Mouse (Mus musculus): ENCODE measurements at regions not wholly inside any gene's neighbourhood (a gene's known extent, or its start where the extent isn't known, plus 50 kb on each side); places are given as distances from the start of the nearest gene placed in this dataset.

DNA sequence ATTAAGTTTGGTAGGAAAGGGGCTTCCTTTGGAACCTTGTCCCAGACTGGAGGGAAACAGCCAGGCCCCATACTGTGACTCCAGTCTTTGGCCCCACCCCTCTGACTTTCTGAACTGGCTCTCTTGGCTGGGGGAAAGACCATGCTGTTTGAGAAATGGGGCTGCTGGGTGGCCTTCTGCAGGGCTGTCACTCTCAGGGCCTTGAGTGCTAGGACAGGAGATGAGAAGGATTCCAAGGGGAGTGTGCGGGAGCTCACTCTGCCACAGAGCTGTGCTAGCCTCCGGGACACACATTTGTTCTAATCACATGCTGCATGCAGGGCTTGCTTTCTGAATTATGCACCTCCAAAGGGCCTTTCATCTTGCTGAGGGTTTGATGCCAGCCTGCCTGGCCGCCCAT, 124.3 kb upstream of the Lrfn2 start:
- Histone ChIP-seq H3K4me1 (peaks cover 10% of the 10 kb centered on the region), H3K27ac (replicated peaks) (no peak overlapping the region), H3K9me3 (no peaks in the 10 kb centered on the region), H3K27me3 (replicated peaks; ENCODE audit: low read depth, poor library complexity, severe bottlenecking) (no peaks in the 10 kb centered on the region), H3K36me3 (replicated peaks) (no peaks in the 10 kb centered on the region), H3K4me3 (no peak overlapping the region)
- 77% methylated on average over 3 of the region's 3 CpGs for WGBS
- no peak for DNase-seq (ENCODE audit: low spot score)

DNA sequence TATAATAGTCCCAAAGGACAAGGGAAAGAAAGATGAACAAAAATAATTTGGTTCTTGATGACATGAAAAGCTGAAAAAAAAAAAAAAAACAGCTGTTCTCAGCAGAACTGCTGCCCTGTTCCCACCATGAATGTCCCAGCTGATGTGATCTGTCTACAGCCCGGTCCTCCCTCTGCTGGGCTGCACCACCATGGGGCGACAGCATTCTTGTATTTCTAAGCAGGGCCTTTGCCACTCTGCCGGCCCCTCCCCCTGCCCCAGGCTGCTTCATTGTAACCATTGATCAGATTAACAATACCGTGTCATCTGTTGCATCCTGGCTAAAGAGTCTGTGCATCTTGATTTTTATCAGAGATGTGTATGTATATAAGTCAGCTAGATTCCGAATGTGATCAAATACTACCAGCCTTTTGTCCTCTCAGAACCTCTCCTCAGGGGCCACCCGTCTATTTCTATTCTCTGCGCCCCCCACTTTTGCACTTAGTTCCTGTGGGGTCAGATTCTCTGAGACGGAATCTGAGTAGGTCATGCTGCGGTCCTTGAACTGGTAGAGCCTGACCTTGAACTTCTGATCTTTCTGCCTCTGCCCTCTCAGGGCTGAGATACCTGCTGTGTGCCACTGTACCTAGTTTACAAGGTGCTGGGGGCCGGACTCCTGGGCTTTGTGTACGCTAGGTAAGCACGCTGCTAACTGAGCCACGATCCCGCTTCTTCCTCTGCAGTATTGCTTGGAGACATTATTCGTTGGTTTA, 117.2 kb upstream of the Lrfn2 start:
- peak; percentile 27 for DNase-seq (ENCODE audit: low spot score)
- H3K4me3 ChIP-seq = no peak overlapping the region
- no peaks in the 10 kb centered on the region for H3K36me3 ChIP-seq (replicated peaks)
- peaks cover 25% of the 10 kb centered on the region for H3K4me1 ChIP-seq
- no peaks in the 10 kb centered on the region for H3K27me3 ChIP-seq (replicated peaks; ENCODE audit: low read depth, poor library complexity, severe bottlenecking)
- H3K9me3 ChIP-seq = no peaks in the 10 kb centered on the region
- H3K27ac ChIP-seq (replicated peaks) = no peak overlapping the region
- 53% methylated on average over 15 of the region's 15 CpGs for WGBS

DNA sequence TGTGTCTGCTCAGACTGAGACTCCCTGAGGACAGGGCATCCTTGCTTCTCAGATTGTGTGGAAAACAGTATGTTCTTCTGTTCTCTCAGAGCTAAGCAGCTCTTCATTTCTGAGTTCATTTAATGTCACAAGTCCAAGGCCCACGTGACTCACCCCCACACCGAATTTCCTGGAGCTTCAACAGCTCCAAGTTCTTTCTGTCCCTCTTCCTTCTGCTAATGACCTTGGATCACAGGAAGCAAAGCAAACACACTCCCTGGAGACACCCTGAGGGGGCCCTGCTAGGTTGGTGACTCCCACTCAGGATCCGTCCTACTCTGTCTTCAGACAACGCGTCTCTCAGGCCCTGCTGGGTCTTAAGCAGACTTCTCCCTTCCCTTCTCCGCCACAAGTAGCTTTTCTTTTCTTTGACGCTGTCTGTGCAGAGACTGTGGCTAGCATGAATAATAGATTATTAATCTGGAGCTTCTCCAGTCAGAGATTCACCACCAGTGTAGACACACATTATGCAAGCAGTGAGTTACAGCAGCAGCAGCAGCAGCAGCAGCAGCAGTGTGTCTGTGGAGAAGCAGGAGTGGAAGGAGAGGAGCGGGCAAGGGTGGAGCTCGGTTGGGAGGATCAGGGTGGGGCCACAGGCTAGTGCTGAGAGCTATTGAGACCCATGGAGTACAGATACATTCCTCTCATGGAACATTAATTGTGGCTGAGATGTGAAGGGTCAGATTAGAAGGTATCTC, 115.4 kb upstream of the Lrfn2 start:
- no peak for DNase-seq (ENCODE audit: low spot score)
- Histone ChIP-seq H3K4me3 (no peak overlapping the region), H3K27me3 (replicated peaks; ENCODE audit: low read depth, poor library complexity, severe bottlenecking) (no peaks in the 10 kb centered on the region), H3K4me1 (peaks cover 28% of the 10 kb centered on the region), H3K36me3 (replicated peaks) (no peaks in the 10 kb centered on the region), H3K9me3 (no peaks in the 10 kb centered on the region), H3K27ac (replicated peaks) (no peak overlapping the region)
- 77% methylated on average over 9 of the region's 9 CpGs for WGBS

DNA sequence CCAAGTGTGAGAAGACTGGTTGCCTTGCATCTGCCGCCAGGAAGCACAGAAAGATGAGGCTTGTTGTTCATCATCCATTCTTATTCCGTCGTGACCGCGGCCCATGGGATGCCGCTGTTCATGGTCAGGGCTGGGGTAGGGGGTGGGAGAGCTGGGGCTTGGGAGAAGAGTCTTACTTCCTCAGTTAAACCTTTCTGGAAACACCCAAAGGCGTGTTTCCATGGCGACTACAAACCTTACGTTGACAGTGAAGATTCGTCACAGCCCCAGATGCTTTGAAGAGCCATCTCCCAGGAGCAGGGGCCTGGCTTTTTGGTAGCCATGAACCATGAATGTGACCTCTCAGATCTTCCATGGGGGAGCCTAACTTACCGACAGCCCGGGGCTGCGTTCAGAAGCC, 114.6 kb upstream of the Lrfn2 start:
- Histone ChIP-seq H3K4me1 (peaks cover 22% of the 10 kb centered on the region; the same call in 1 of the 2 replicates), H3K36me3 (replicated peaks) (no peaks in the 10 kb centered on the region), H3K27ac (replicated peaks) (no peak overlapping the region), H3K4me3 (no peak overlapping the region), H3K9me3 (no peaks in the 10 kb centered on the region), H3K27me3 (replicated peaks; ENCODE audit: low read depth, poor library complexity, severe bottlenecking) (no peaks in the 10 kb centered on the region)
- 82% methylated on average over 13 of the region's 13 CpGs for WGBS
- no peak for DNase-seq (ENCODE audit: low spot score)

DNA sequence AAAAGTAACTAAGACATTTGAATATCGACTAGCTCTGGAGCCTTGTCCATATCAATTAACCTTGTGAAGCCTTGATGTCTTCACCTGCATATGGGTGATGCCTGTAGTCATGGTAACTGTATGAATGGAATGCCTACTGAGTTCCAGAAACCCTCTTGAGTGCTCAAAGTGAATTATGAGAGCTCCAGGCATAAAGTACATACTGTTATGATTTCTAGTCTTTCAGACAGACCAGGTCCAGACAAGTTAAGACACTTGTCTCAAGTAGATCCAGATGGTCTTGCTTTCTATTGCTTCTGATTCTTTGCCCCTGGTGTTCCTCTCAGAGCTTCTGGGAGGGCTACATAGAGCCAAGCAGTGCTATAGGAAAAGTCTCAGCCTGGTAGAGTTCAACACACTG, 112.5 kb upstream of the Lrfn2 start:
- WGBS = 91% methylated on average over 1 of the region's 1 CpGs
- no peaks in the 10 kb centered on the region for H3K9me3 ChIP-seq
- no peak for DNase-seq (ENCODE audit: low spot score)
- peaks cover 21% of the 10 kb centered on the region for H3K4me1 ChIP-seq
- no peaks in the 10 kb centered on the region for H3K27me3 ChIP-seq (replicated peaks; ENCODE audit: low read depth, poor library complexity, severe bottlenecking)
- H3K4me3 ChIP-seq = no peak overlapping the region
- H3K27ac ChIP-seq (replicated peaks) = no peak overlapping the region
- no peaks in the 10 kb centered on the region for H3K36me3 ChIP-seq (replicated peaks)

DNA sequence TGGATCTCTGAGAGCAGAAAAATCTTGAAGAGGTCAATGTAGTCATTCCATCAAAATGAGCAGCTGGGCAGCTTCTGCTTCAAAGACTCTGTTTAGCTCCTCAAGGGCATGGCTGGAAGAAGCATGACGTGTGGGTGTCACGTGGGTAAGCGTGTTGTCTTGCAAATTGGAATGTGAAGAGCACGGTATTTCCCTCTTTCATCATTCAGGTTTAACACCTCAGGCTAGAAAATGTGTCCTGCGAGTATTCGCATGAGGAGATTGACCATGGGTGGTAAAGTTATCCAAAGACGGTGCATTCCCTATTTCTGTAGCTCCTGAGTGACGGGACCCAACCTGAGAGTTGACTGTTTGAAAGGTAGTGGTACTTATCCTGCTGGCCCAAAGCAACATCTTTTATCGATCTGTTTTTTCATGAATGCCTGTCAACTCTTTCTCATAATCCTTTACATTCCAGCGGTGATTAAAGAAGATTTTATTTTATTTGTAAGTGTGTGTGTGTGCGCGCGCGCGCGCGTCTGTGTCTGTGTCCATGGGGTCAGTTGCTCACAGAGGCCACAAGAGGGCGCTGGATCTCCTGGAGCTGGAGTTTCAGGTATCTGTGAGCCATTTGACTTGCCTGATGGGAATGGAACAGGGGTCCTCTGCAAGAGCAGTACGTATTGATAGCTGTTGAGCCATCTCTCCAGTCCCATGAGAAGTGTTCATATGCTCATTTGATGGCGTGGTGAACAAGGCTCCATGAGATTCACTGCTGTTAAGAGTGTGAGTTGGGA, 109.9 kb upstream of the Lrfn2 start:
- Histone ChIP-seq H3K4me1 (peaks cover 16% of the 10 kb centered on the region), H3K36me3 (replicated peaks) (no peaks in the 10 kb centered on the region), H3K9me3 (no peaks in the 10 kb centered on the region), H3K27me3 (replicated peaks; ENCODE audit: low read depth, poor library complexity, severe bottlenecking) (no peaks in the 10 kb centered on the region), H3K4me3 (no peak overlapping the region), H3K27ac (replicated peaks) (no peak overlapping the region)
- DNase-seq (ENCODE audit: low spot score) = no peak
- WGBS = 89% methylated on average over 20 of the region's 20 CpGs

DNA sequence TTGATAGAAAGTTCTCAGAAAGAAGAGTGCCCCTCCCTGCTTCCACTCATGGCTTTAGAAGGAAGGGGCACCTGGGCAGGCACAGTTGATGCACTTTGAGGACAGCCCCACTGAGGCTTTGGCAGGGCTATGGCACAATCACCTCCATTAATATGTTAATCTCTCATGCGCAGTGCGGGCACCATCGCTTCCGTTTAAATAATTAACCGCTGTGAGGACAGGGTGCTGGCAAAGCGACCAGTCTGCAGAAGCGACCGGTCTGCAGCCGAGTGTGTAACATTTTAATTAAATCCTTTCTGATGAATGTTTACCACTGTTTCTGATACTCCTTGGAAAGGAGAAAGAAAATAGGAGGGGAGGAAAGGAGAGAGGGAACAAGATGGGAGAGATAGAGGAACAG, 108.3 kb upstream of the Lrfn2 start:
- Histone ChIP-seq H3K9me3 (no peaks in the 10 kb centered on the region), H3K27ac (replicated peaks) (no peak overlapping the region), H3K4me1 (peaks cover 16% of the 10 kb centered on the region), H3K27me3 (replicated peaks; ENCODE audit: low read depth, poor library complexity, severe bottlenecking) (no peaks in the 10 kb centered on the region), H3K36me3 (replicated peaks) (no peaks in the 10 kb centered on the region), H3K4me3 (no peak overlapping the region)
- WGBS = 84% methylated on average over 9 of the region's 9 CpGs
- no peak for DNase-seq (ENCODE audit: low spot score)

DNA sequence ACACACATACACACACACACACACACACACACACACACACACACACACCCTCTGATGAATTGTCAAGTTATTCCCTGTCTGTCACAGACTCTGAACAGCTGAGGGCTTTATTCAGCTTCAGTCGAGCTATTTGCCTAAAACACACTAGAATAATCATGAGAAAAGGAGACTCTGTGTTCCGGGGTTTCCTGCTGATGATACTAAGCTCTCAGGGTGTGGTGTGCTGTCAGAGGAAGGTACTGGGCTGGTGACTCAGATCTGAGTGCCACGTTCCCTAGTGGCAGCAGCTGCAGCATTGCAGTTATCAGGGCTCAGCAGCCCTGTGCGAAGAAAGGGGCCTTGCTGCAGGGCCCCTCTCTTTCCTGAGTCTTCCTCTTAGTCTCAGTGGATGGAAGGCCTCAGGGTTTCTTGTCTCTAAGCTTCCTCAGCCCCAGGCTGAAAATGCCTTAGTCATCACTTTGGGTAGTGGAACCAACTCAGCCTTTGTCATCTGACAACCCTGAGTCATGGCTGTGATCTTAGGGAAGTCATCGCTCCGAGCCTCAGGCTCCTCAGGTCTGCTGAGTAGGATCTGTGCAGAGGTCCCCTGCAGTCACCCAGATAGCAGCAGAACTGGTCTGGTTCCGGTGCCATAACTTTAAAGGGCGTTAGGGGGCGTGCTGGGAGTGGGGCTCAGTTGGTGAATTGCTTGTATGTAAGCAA, 106.8 kb upstream of the Lrfn2 start:
- H3K4me3 ChIP-seq = no peak overlapping the region
- H3K4me1 ChIP-seq = peaks cover 12% of the 10 kb centered on the region
- DNase-seq (ENCODE audit: low spot score) = no peak
- no peak overlapping the region for H3K27ac ChIP-seq (replicated peaks)
- H3K36me3 ChIP-seq (replicated peaks) = no peaks in the 10 kb centered on the region
- 62% methylated on average over 9 of the region's 9 CpGs for WGBS
- no peaks in the 10 kb centered on the region for H3K27me3 ChIP-seq (replicated peaks; ENCODE audit: low read depth, poor library complexity, severe bottlenecking)
- H3K9me3 ChIP-seq = no peaks in the 10 kb centered on the region

DNA sequence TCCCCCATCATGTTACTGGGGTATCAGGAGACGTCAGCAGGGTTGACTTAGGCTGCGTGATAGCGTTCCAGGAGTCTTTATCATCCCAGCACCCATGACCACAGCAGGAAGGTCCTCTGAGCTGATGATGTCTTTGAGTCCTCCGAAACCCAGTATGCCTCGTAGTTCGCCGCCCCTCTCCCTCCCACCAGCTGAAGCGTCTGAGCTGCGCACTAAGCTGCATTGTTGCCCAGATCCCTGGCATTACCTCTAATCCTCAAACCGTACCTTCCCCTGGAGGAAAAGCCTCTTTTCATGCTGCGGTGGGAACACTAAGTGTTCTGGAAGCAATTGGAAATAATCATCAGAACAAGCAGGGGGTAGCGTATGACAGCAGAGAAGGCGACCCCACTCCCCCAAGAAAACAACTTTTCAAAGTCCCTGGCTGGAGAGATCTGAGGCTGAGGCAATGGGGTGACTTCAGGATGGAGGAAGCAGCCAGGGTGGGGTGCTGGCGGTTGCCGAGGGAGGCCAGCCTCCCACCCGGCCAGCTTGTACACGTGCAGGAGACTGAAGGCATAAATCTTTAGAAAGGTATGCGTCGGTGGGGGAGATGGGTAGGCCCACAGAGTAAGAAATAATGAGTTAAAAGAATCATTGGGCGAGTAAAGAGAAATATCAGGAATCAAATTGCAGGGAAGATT, 93.7 kb upstream of the Lrfn2 start:
- no peaks in the 10 kb centered on the region for H3K27me3 ChIP-seq (replicated peaks; ENCODE audit: low read depth, poor library complexity, severe bottlenecking)
- no peak overlapping the region for H3K4me3 ChIP-seq
- H3K9me3 ChIP-seq = no peaks in the 10 kb centered on the region
- H3K4me1 ChIP-seq = peaks cover 6% of the 10 kb centered on the region
- H3K27ac ChIP-seq (replicated peaks) = no peak overlapping the region
- H3K36me3 ChIP-seq (replicated peaks) = no peaks in the 10 kb centered on the region
- 62% methylated on average over 20 of the region's 20 CpGs for WGBS
- DNase-seq (ENCODE audit: low spot score) = no peak

DNA sequence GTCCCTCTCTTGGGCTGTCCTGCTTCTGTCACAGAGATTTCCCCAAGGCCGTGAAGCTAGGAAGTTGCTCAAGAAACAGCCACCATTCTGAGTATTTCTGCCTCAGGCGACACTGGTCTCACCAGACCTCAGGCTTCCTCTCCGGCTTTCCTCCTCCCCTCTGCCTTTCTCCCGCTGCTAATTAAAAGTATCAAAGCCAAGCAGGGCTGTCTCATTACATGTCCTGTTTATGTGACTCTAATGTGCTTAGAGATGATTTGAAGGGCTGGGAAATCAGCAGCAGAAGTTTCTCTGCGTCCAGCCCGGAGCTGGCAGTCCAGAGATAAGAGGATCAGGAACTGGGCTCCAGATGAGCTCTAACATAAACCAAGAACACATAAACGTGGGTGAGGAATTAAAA, 84.3 kb upstream of the Lrfn2 start:
- no peaks in the 10 kb centered on the region for H3K4me1 ChIP-seq
- H3K27ac ChIP-seq (replicated peaks) = no peak overlapping the region
- no peaks in the 10 kb centered on the region for H3K9me3 ChIP-seq
- H3K36me3 ChIP-seq (replicated peaks) = no peaks in the 10 kb centered on the region
- no peaks in the 10 kb centered on the region for H3K27me3 ChIP-seq (replicated peaks; ENCODE audit: low read depth, poor library complexity, severe bottlenecking)
- no peak overlapping the region for H3K4me3 ChIP-seq
- DNase-seq (ENCODE audit: low spot score) = no peak
- 48% methylated on average over 7 of the region's 7 CpGs for WGBS

DNA sequence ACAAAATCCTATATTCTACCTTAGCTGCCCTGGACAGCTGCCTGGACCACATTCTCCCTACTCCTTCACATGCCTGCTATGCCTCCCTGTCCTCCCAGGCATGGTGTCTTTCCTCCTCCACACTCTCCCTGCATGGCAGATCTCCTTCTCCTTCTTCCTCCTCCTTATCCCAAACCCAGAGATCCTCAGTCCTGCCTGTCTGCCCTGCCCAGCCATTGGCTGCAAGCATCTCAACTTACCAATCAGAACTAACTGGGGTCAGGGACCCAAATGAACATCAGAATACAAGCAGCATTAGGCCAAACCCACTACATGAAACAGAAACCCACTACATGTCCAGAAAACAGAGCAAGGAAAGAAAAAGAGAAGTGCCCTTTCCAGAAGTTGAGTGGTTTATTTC, 81.3 kb upstream of the Lrfn2 start:
- no peak overlapping the region for H3K4me3 ChIP-seq
- H3K27ac ChIP-seq (replicated peaks) = no peak overlapping the region
- H3K27me3 ChIP-seq (replicated peaks; ENCODE audit: low read depth, poor library complexity, severe bottlenecking) = no peaks in the 10 kb centered on the region
- no peaks in the 10 kb centered on the region for H3K4me1 ChIP-seq
- H3K36me3 ChIP-seq (replicated peaks) = no peaks in the 10 kb centered on the region
- DNase-seq (ENCODE audit: low spot score) = no peak
- H3K9me3 ChIP-seq = no peaks in the 10 kb centered on the region

DNA sequence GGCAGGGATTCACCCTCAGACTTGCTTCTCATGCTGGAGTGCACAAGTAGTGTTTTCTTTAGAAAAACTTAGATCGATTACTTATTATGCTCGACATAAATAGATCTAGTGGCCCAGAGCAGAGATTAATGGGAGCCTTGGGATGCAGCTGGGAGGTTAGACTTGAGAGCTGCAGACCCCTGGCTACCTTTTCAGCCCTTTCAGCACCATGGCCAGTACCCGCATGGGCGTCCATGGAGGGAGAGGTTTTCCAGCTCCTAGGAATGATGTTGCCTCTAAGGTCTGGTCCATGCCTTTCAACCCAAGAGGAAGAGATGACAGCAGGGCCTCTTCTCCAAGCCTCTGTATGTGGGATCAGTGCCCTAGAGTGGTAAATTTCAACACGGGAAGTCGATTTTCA, 73.3 kb upstream of the Lrfn2 start:
- H3K27ac ChIP-seq (replicated peaks) = no peak overlapping the region

More for the DNA sequence above, 73.3 kb upstream of the Lrfn2 start:
- peak; percentile 68 for DNase-seq (ENCODE audit: low spot score)
- H3K9me3 ChIP-seq = no peaks in the 10 kb centered on the region
- H3K36me3 ChIP-seq (replicated peaks) = no peaks in the 10 kb centered on the region
- WGBS = 54% methylated on average over 6 of the region's 6 CpGs
- no peaks in the 10 kb centered on the region for H3K27me3 ChIP-seq (replicated peaks; ENCODE audit: low read depth, poor library complexity, severe bottlenecking)
- no peak overlapping the region for H3K4me3 ChIP-seq
- H3K4me1 ChIP-seq = no peaks in the 10 kb centered on the region

Data from embryonic facial prominence, embryonic 10.5 days (tissue).